Mouse (Mus musculus): ENCODE results near the gene Rpl41. TPM values are rescaled to one million over a fixed set of nuclear protein-coding genes. Genes with fewer than 3 reads are reported as not detected.
A peak's percentile ranks its signal among the peaks of the same experiment; 100 is the strongest.

The Rpl41 gene
- polyA plus RNA-seq, 1 experiment from 2014 or later, result 3,364 TPM

DNA sequence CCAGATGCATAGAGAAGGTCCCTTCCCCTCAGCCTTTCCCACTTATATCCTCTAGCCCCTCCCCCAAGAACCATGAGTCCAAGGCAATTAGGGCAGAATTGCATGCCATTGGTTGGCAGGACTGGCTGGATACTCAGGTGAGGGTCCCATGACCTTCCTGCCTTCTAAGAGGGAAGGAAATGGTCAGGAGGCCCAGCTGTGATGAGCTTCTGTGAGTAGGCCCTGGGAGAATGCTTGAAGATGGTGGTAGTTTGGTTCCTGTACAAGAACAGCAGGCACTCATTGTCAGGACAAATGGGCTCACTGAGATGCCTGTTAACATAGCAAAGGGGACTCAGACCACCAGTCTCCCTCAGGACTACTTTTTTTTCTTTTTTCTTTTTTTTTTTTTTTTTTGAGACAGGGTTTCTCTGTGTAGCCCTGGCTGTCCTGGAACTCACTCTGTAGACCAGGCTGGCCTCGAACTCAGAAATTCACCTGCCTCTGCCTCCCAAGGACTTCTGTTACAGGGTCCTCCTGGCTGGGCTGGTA is 10.7 kb downstream of the Rpl41 start:
- 100% methylated on average over 1 of the region's 1 CpGs for WGBS
- no peaks in the 10 kb centered on the region for H3K27me3 ChIP-seq (replicated peaks; ENCODE audit: control insufficient read depth, insufficient read depth, low read length)
- H3K9ac ChIP-seq (ENCODE audit: low read depth, low read length), result no peak overlapping the region
- no peak overlapping the region for H3K4me3 ChIP-seq (ENCODE audit: low read length)
- H3K36me3 ChIP-seq (ENCODE audit: control insufficient read depth, insufficient read depth, low read length), result no peaks in the 10 kb centered on the region
- ATAC-seq, result no peak
- no peaks in the 10 kb centered on the region for H3K4me1 ChIP-seq (ENCODE audit: control insufficient read depth, insufficient read depth, low read length)
- H3K27ac ChIP-seq (ENCODE audit: low read length), result no peak overlapping the region
- no peak overlapping the region for H3K4me2 ChIP-seq (ENCODE audit: low read depth, low read length)
- H3K9me3 ChIP-seq (ENCODE audit: control insufficient read depth, low read length), result no peaks in the 10 kb centered on the region

- no peaks in the 10 kb centered on the region for H3K9me3 ChIP-seq (ENCODE audit: control insufficient read depth, low read length)
- WGBS, result 13% methylated on average over 18 of the region's 18 CpGs
- peak overlapping the region; percentile 45 for H3K4me2 ChIP-seq (ENCODE audit: low read depth, low read length)
- ATAC-seq, result peak; percentile 95
- no peaks in the 10 kb centered on the region for H3K36me3 ChIP-seq (ENCODE audit: control insufficient read depth, insufficient read depth, low read length)
- no peaks in the 10 kb centered on the region for H3K4me1 ChIP-seq (ENCODE audit: control insufficient read depth, insufficient read depth, low read length)
- H3K27ac ChIP-seq (ENCODE audit: low read length), result peak overlapping the region; percentile 12; the same call in 1 of the 2 replicates
- peak overlapping the region; percentile 25 for H3K4me3 ChIP-seq (ENCODE audit: low read length)
- peak overlapping the region; percentile 54 for H3K9ac ChIP-seq (ENCODE audit: low read depth, low read length)
- no peaks in the 10 kb centered on the region for H3K27me3 ChIP-seq (replicated peaks; ENCODE audit: control insufficient read depth, insufficient read depth, low read length)
These were observed 12.7 kb downstream of the Rpl41 start for GRCm38 (mm10) chr10:128536266-128536940.

DNA sequence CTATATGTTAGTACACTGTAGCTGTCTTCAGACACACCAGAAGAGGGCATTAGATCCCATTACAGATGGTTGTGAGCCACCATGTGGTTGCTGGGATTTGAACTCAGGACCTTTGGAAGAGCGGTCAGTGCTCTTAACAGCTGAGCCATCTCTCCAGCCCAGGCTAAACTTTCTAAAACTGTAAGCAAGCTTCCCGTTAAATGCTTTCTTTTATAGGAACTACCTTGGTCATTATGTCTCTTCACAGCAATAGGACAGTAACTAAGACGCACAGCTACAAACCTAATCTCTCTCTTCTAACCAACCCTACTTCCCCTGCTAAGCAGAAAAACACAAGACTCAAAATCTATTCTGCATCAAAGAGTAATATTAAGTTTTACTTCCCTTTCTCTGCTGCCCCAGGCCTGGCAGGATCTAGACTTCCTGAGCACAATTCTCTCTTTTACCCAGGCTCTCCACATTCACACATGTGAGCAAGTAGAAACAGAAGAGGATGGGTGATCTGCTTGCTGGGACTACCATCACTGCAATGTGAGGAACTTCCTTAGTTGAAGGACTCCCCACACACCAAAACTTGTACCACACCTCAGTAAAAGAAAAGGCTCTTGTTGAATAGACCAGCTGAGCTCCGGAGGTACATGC is 13.4 kb downstream of the Rpl41 start:
- peak overlapping the region; percentile 47 for H3K9ac ChIP-seq (ENCODE audit: low read depth, low read length)

GRCm38 (mm10) chr10:128535206-128535605 is 13.9 kb downstream of the Rpl41 start:
- Histone ChIP-seq H3K4me2 (ENCODE audit: low read depth, low read length) (no peak overlapping the region), H3K27ac (ENCODE audit: low read length) (no peak overlapping the region), H3K9ac (ENCODE audit: low read depth, low read length) (no peak overlapping the region), H3K4me3 (ENCODE audit: low read length) (no peak overlapping the region), H3K27me3 (replicated peaks; ENCODE audit: control insufficient read depth, insufficient read depth, low read length) (no peaks in the 10 kb centered on the region), H3K36me3 (ENCODE audit: control insufficient read depth, insufficient read depth, low read length) (no peaks in the 10 kb centered on the region), H3K4me1 (ENCODE audit: control insufficient read depth, insufficient read depth, low read length) (no peaks in the 10 kb centered on the region), H3K9me3 (ENCODE audit: control insufficient read depth, low read length) (no peaks in the 10 kb centered on the region)
- no peak for ATAC-seq
- 71% methylated on average over 2 of the region's 2 CpGs for WGBS

More for the DNA sequence above, 13.4 kb downstream of the Rpl41 start:
- H3K9me3 ChIP-seq (ENCODE audit: control insufficient read depth, low read length), result no peaks in the 10 kb centered on the region
- H3K36me3 ChIP-seq (ENCODE audit: control insufficient read depth, insufficient read depth, low read length), result no peaks in the 10 kb centered on the region
- 68% methylated on average over 4 of the region's 4 CpGs for WGBS
- peak overlapping the region; percentile 12; the same call in 1 of the 2 replicates for H3K4me3 ChIP-seq (ENCODE audit: low read length)
- no peaks in the 10 kb centered on the region for H3K4me1 ChIP-seq (ENCODE audit: control insufficient read depth, insufficient read depth, low read length)
- ATAC-seq, result no peak; the same call in 1 of the 2 replicates
- peak overlapping the region; percentile 45 for H3K4me2 ChIP-seq (ENCODE audit: low read depth, low read length)
- 0 out of 2 replicates have a peak overlapping the region, but pooled peaks have one; percentile 12 for H3K27ac ChIP-seq (ENCODE audit: low read length)
- no peaks in the 10 kb centered on the region for H3K27me3 ChIP-seq (replicated peaks; ENCODE audit: control insufficient read depth, insufficient read depth, low read length)

GRCm38 (mm10) chr10:128526366-128527356 is 22.4 kb downstream of the Rpl41 start:
- H3K9me3 ChIP-seq (ENCODE audit: control insufficient read depth, low read length), result no peaks in the 10 kb centered on the region
- ATAC-seq, result peak; percentile 19; the same call in 1 of the 2 replicates
- no peaks in the 10 kb centered on the region for H3K27me3 ChIP-seq (replicated peaks; ENCODE audit: control insufficient read depth, insufficient read depth, low read length)
- peak overlapping the region; percentile 66 for H3K9ac ChIP-seq (ENCODE audit: low read depth, low read length)
- no peaks in the 10 kb centered on the region for H3K36me3 ChIP-seq (ENCODE audit: control insufficient read depth, insufficient read depth, low read length)
- H3K27ac ChIP-seq (ENCODE audit: low read length), result peak overlapping the region; percentile 78
- H3K4me1 ChIP-seq (ENCODE audit: control insufficient read depth, insufficient read depth, low read length), result peaks cover 10% of the 10 kb centered on the region
- WGBS, result 27% methylated on average over 28 of the region's 28 CpGs
- H3K4me2 ChIP-seq (ENCODE audit: low read depth, low read length), result peak overlapping the region; percentile 98
- peak overlapping the region; percentile 91 for H3K4me3 ChIP-seq (ENCODE audit: low read length)

DNA sequence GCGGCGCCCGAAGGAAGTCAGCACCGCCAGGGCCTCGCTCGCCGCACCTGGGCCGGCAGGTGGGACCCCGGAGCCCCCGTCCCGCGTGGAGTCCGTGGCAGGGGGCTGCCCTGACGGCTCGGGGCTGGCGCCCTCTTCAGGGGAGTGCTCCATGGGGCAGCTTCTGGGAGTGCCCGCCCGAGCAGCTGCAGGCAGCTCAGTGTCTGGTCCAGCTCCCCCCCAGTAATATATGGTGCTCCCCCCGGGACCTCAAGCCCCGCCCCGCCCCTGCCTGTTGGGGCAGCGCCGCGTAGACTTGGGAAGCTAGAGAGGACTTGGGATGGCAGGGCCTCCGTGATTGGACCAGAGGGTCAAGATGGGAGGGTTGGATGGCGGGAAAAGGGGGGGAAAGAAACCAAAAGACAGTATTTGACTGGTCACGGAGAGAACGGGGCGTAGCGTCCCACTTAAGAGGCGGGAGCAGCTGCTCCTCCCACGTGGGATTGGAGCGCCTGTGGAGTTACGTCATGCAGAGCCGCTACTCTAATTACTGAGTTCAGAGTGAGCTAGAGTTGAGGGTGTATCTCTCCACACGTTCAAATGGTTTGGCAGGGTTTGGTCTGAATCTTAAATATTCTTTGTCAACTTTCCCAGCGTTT is 23.3 kb downstream of the Rpl41 start, which contains the start of gene Esyt1:
TSS of gene Esyt1 (minus strand) at position 201 of the 638 bp plus-strand sequence.
- H3K27me3 ChIP-seq (replicated peaks; ENCODE audit: control insufficient read depth, insufficient read depth, low read length), result no peaks in the 10 kb centered on the region
- H3K36me3 ChIP-seq (ENCODE audit: control insufficient read depth, insufficient read depth, low read length), result no peaks in the 10 kb centered on the region
- peaks cover 10% of the 10 kb centered on the region for H3K4me1 ChIP-seq (ENCODE audit: control insufficient read depth, insufficient read depth, low read length)
- H3K4me3 ChIP-seq (ENCODE audit: low read length), result peak within 1 kb of the TSS; percentile 91
- no peaks in the 10 kb centered on the region for H3K9me3 ChIP-seq (ENCODE audit: control insufficient read depth, low read length)
- peak within 1 kb of the TSS; percentile 89 for H3K9ac ChIP-seq (ENCODE audit: low read depth, low read length)
- WGBS, result under 1% methylated on average over 37 of the region's 37 CpGs
- peak within 1 kb of the TSS; percentile 88 for H3K27ac ChIP-seq (ENCODE audit: low read length)
- ATAC-seq, result peak; percentile 98
- peak within 1 kb of the TSS; percentile 98 for H3K4me2 ChIP-seq (ENCODE audit: low read depth, low read length)

DNA sequence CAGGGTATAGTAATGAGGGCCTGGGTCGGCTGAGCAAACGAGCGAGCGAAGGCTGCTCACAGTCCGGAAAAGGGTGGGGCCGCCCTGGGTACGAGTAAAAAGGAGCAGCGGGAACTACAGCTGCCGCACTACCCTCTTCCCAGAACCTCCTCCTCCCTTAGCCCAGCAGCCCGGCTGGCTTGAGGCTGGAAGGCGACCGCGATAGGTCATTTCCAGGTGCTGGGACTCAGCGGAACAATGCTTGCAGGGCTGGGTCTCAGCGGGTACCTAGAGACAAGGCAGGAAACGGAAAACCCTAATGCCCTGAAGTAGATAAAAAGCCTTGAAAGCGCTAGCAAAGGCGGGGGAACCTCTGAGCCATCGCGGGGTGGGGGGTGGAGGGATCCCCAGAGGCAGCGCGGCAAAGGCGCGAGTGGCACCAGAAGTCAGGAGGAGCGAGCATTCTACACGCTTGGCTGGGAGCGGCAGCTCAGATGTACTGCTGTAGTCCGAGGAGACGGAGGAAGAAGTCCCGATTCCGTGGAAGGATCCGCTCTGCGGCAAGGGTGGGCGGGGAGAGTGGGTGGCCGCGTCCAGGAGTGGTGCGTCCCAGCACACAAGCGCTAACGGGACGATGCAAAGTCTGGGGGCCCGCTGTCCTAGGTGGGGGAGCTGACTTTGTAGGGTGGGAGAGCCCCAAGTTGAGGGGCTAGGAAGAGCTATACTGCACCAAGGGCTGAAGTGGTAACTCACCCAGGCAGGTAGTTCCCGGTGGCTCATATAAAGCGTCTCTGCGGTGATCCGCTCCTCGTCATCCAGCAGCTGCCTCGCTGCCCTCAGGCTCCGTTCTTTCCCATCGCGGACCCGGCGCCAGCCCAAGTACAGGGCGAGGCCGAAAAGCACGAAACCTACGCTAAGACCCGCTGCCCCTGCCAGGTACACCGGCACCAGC is 24.1 kb downstream of the Rpl41 start:
- Histone ChIP-seq H3K36me3 (ENCODE audit: control insufficient read depth, insufficient read depth, low read length) (peaks cover 6% of the 10 kb centered on the region), H3K4me3 (ENCODE audit: low read length) (peak overlapping the region; percentile 91), H3K27ac (ENCODE audit: low read length) (peak overlapping the region; percentile 88), H3K9ac (ENCODE audit: low read depth, low read length) (peak overlapping the region; percentile 89), H3K4me1 (ENCODE audit: control insufficient read depth, insufficient read depth, low read length) (peaks cover 10% of the 10 kb centered on the region), H3K4me2 (ENCODE audit: low read depth, low read length) (peak overlapping the region; percentile 98), H3K27me3 (replicated peaks; ENCODE audit: control insufficient read depth, insufficient read depth, low read length) (no peaks in the 10 kb centered on the region), H3K9me3 (ENCODE audit: control insufficient read depth, low read length) (no peaks in the 10 kb centered on the region)
- peak; percentile 60 for ATAC-seq
- WGBS, result under 1% methylated on average over 58 of the region's 58 CpGs
